Mouse (Mus musculus) left cerebral cortex, adult 9 months (tissue): ENCODE data around the gene Unc13c.

Experiments used
- DNase-seq, 2 experiments: peaks; one replicate each; pipeline ENCODE4 v3.0.0; 2022; ENCODE audit warnings: low spot score in 2 of 2

Unc13c gene

GRCm38 (mm10) chr9:73638119-73638518 is 330.6 kb downstream of the Unc13c start:
- DNase-seq = no peak

GRCm38 (mm10) chr9:73625171-73625570 is 343.6 kb downstream of the Unc13c start:
- no peak for DNase-seq

- no peak for DNase-seq
Measured at GRCm38 (mm10) chr9:73612896-73613295, 355.9 kb downstream of the Unc13c start.

GRCm38 (mm10) chr9:73603921-73604320 is 364.8 kb downstream of the Unc13c start:
- DNase-seq = no peak

GRCm38 (mm10) chr9:73565558-73565957 is 403.2 kb downstream of the Unc13c start:
- DNase-seq = peak; percentile 9 to 13

- no peak for DNase-seq
Measured at GRCm38 (mm10) chr9:73560037-73560436, 408.7 kb downstream of the Unc13c start.

- peak in 1 of 2 experiments; percentile 57 for DNase-seq
Measured at GRCm38 (mm10) chr9:73557805-73558204, 411.0 kb downstream of the Unc13c start.

GRCm38 (mm10) chr9:73555354-73555753 is 413.4 kb downstream of the Unc13c start:
- no peak for DNase-seq

GRCm38 (mm10) chr9:73472568-73472967 is 496.2 kb downstream of the Unc13c start:
- no peak for DNase-seq

- DNase-seq = no peak
Measured at GRCm38 (mm10) chr9:73462027-73462426, 506.7 kb downstream of the Unc13c start.

- no peak for DNase-seq
Measured at GRCm38 (mm10) chr9:73450009-73450408, 518.8 kb downstream of the Unc13c start.

GRCm38 (mm10) chr9:73449216-73449615 is 519.5 kb downstream of the Unc13c start:
- no peak for DNase-seq

- no peak for DNase-seq
Measured at GRCm38 (mm10) chr9:73431925-73432324, 536.8 kb downstream of the Unc13c start.
